Mouse (Mus musculus) ES-Bruce4 (cell line): ENCODE measurements around the gene Cd24a.

Experiments
- CTCF ChIP-seq: IDR thresholded peaks from one replicate; pipeline ENCODE4 v1.8.1; 2011; ENCODE audit warnings: low read depth, low read length
- POLR2A ChIP-seq: IDR thresholded peaks from one replicate; pipeline ENCODE4 v1.8.1; 2011; ENCODE audit warnings: low read length; ENCODE audit not compliant: insufficient read depth

DNA sequence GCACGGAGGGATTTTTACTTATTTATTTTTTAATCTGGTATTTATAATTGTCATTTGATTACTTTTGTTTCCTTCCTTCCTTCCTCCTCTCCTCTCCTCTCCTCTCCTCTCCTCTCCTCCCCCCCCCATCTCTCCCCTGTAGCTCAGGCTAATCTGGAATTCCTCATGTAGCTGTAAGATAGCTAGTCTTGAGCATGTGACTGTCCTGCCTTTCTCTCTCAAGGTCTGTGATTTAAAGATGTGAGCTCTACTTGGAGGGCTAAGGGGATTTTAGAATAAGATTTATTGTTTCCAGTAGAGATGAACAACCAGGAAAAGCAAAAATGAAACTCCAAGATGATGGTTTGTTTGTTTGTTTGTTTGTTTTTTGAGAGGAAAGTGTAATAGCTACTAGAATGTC lies 23.0 kb downstream of the Cd24a start:
- TF ChIP-seq POLR2A (no peak), CTCF (no peak)
